Mouse (Mus musculus) heart, adult 2 months (tissue): ENCODE measurements around the gene Pias4.

ENCODE experiments used
- CTCF ChIP-seq: fragments of 200-600 bp; IDR thresholded peaks from 2 replicates; pipeline ENCODE4 v1.8.1; 2022; ENCODE audit warnings: antibody characterized with exemption, mild to moderate bottlenecking, moderate library complexity
- EP300 ChIP-seq: fragments of 200-500 bp; IDR thresholded peaks from 2 replicates; pipeline ENCODE4 v1.6.1; 2011; ENCODE audit warnings: low read depth, low read length, control low read depth; ENCODE audit not compliant: insufficient read depth

- no peak for TF ChIP-seq CTCF
- TF ChIP-seq EP300: no peak
Observed at GRCm38 (mm10) chr10:81187161-81187560, 19.4 kb upstream of the Pias4 start.
